ENCODE assay signal across 22 mouse cellular contexts in genomic region chr6:83690936-83691335, GRCm38 (mm10). TPM values are rescaled to one million over a fixed set of nuclear protein-coding genes. Genes with fewer than 3 reads are reported as not detected.
"Had no signal": no experiment of that assay in that cellular context is flagged by ENCODE, and none has a peak within 500 bp of the region (broad histone marks: within the 10 kb centered on the region; RNA-seq: fewer than 3 reads in every experiment).

No protein-coding gene starts in this region.

- ATAC-seq: hindbrain, postnatal 0 days; intestine, embryonic 16.5 days; liver, embryonic 12.5 days had no signal

- DNase-seq: gastrocnemius, postnatal 36 days; layer of hippocampus, adult 9-11 months; layer of hippocampus, postnatal 36 days had no signal

- H3K4me1 ChIP-seq: heart, embryonic 12.5 days; hindbrain, embryonic 13.5 days; hindbrain, embryonic 15.5 days; limb, embryonic 13.5 days; liver, embryonic 12.5 days had no signal

- H3K4me3 ChIP-seq: heart, embryonic 10.5 days; heart, embryonic 12.5 days; hindbrain, embryonic 13.5 days; hindbrain, embryonic 15.5 days; limb, embryonic 13.5 days; limb, embryonic 15.5 days; liver, embryonic 12.5 days had no signal

- H3K36me3 ChIP-seq: heart, embryonic 10.5 days; heart, embryonic 12.5 days; hindbrain, embryonic 13.5 days; hindbrain, embryonic 15.5 days; limb, embryonic 13.5 days; limb, embryonic 15.5 days; liver, embryonic 12.5 days had no signal

- H3K9ac ChIP-seq: heart, embryonic 12.5 days; hindbrain, embryonic 13.5 days; hindbrain, embryonic 15.5 days; limb, embryonic 13.5 days; limb, embryonic 15.5 days; liver, embryonic 12.5 days had no signal

- H3K4me2 ChIP-seq: heart, embryonic 12.5 days; hindbrain, embryonic 13.5 days; hindbrain, embryonic 15.5 days; limb, embryonic 13.5 days; limb, embryonic 15.5 days; liver, embryonic 12.5 days had no signal

- H3K9me3 ChIP-seq: heart, embryonic 10.5 days; heart, embryonic 12.5 days; hindbrain, embryonic 13.5 days; hindbrain, embryonic 15.5 days; limb, embryonic 13.5 days; limb, embryonic 15.5 days; liver, embryonic 12.5 days had no signal

- H3K27ac ChIP-seq: heart, embryonic 10.5 days; hindbrain, embryonic 13.5 days; hindbrain, embryonic 15.5 days; hindbrain, postnatal 0 days; kidney, postnatal 0 days; limb, embryonic 13.5 days; limb, embryonic 15.5 days; liver, embryonic 12.5 days had no signal

RNA-seq across cellular contexts. Expression of gene Cd207, which starts 13.3 kb away (rescaled TPM):
- polyA plus RNA-seq: gonadal fat pad, adult 2 months; heart, embryonic 10.5 days; heart, embryonic 12.5 days; hindbrain, embryonic 11.5 days; hindbrain, embryonic 13.5 days; hindbrain, embryonic 15.5 days; hindbrain, postnatal 0 days; intestine, embryonic 14.5 days; intestine, embryonic 16.5 days; kidney, postnatal 0 days; large intestine, adult 2 months; limb, embryonic 11.5 days; limb, embryonic 13.5 days; limb, embryonic 15.5 days had no signal

RNA-seq across cellular contexts. Expression of gene Vax2, which starts 20.1 kb away (rescaled TPM):
- polyA plus RNA-seq: gonadal fat pad, adult 2 months; heart, embryonic 10.5 days; heart, embryonic 14.5 days; heart, embryonic 16.5 days; hindbrain, embryonic 13.5 days; hindbrain, embryonic 15.5 days; hindbrain, postnatal 0 days; intestine, embryonic 14.5 days; intestine, embryonic 16.5 days; kidney, adult 2 months; kidney, postnatal 0 days; large intestine, adult 2 months; liver, adult 2 months; liver, embryonic 12.5 days had no signal

RNA-seq across cellular contexts. Expression of gene Clec4f, which starts 34.9 kb away (rescaled TPM):
- polyA plus RNA-seq: gonadal fat pad, adult 2 months; heart, embryonic 10.5 days; hindbrain, embryonic 11.5 days; hindbrain, embryonic 13.5 days; hindbrain, embryonic 15.5 days; hindbrain, postnatal 0 days; intestine, embryonic 14.5 days; kidney, adult 2 months; kidney, postnatal 0 days; large intestine, adult 2 months; limb, embryonic 11.5 days; limb, embryonic 13.5 days; limb, embryonic 15.5 days had no signal

RNA-seq across cellular contexts. Expression of gene Atp6v1b1, which starts 51.9 kb away (rescaled TPM):
- polyA plus RNA-seq: heart, embryonic 10.5 days; heart, embryonic 12.5 days; heart, embryonic 14.5 days; hindbrain, embryonic 11.5 days; hindbrain, embryonic 13.5 days; hindbrain, embryonic 15.5 days; hindbrain, postnatal 0 days; intestine, embryonic 14.5 days; intestine, embryonic 16.5 days; large intestine, adult 2 months; limb, embryonic 11.5 days; limb, embryonic 13.5 days; limb, embryonic 15.5 days; liver, adult 2 months; liver, embryonic 12.5 days had no signal
